Comparison of ENCODE assay signal across 25 mouse cellular contexts in the genomic region with DNA sequence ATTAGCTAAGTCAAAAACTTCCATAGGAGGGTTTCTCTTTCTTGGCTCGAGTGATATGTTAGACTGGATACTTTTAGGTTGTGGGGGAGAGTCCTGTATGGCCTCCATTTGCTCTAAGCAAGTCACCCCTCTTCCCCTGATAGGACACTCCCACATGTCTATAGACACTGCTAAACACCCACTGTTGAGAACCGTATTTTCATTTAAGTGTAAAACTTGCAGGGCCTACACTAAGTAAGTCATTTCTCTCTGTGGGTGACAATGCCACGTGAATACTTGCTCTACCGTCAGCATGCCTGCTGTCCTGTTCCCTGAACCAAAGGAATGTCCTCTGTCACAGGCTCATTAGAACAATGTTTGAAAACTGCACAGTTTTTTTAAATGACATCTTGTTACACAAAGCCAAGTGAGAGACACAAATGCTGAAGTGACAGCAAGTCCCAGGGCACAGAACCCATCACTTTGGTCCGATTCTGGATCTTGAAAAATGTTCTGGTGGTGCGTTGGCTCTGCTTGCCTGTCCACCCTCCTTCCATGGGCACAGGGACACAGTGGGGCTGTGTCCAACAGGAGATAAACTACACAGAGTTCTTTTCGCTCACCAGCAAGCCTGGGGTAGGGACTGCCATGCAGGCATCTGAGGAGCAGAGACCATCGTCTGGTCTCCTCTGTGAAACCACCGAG.
DNase-seq lines count a peak whose midpoint lies in the region; ATAC-seq and TF ChIP-seq lines count a peak whose summit lies in the region.
"Had no signal": no experiment of that assay in that cellular context is flagged by ENCODE, and none has a peak within 500 bp of the region (broad histone marks: within the 10 kb centered on the region; RNA-seq: fewer than 3 reads in every experiment).

No protein-coding gene starts in this region.

- TF ChIP-seq POLR2A in heart, adult 2 months (IDR thresholded peaks at IDR 0.05; ENCODE audit: insufficient read depth, low read depth, low read length) = no peak

- DNase-seq in heart, adult 2 months = peak in 1 of 2 experiments; percentile 10
- DNase-seq in heart, postnatal 4 days = no peak
- DNase-seq in left cerebral cortex, adult 2 months (ENCODE audit: extremely low spot score in 1 of 2, low spot score in 2 of 2) = no peak
- DNase-seq in left cerebral cortex, adult 11 months (ENCODE audit: low spot score) = no peak
- peak; percentile 5 for DNase-seq in thymus, postnatal 14 days
- DNase-seq in thymus, postnatal 0 days (ENCODE audit: low spot score) = no peak
- DNase-seq in stomach, postnatal 0 days (ENCODE audit: low spot score) = no peak
- DNase-seq: adrenal gland, adult 2 months; cerebellum, adult 2 months; cerebellum, postnatal 25 days; embryo, embryonic 11 days; gastrocnemius, adult 2 months; kidney, adult 18-20 months; liver, embryonic 13.5 days; lung, adult 2 months; lung, postnatal 14 days had no signal

- TF ChIP-seq CTCF in heart, adult 2 months (IDR thresholded peaks at IDR 0.05) = no peak
- no peak for TF ChIP-seq CTCF in left cerebral cortex, adult 2 months (IDR thresholded peaks at IDR 0.05)
- no peak for TF ChIP-seq CTCF in stomach, postnatal 0 days (IDR thresholded peaks at IDR 0.05; ENCODE audit: low read depth)

- intact Hi-C loops in heart, adult 2 months (cut with DNase I) = no loop called here
- intact Hi-C loops in left cerebral cortex, adult 2 months (cut with DNase I) = loop anchor here (1.0 to 5.0 kb wide), 3 partner anchors 39 to 105 kb away; no protein-coding TSS in a partner anchor

- no peaks in the 10 kb centered on the region for H3K79me2 ChIP-seq in heart, adult 2 months (replicated peaks; ENCODE audit: control insufficient read depth, insufficient read depth, low read length)

- ATAC-seq in stomach, postnatal 0 days (ENCODE audit: low FRiP score, low TSS enrichment) = no peak
- ATAC-seq in activated CD4-positive, CD25-positive, alpha-beta regulatory T cell, adult 4 months = no peak
- ATAC-seq: CD4-positive, CD25-positive, alpha-beta regulatory T cell, adult 4 months; inflammation-experienced regulatory T-cells, adult 6 months had no signal

- peak overlapping the region; percentile 17 for H3K27ac ChIP-seq in heart, adult 2 months
- H3K27ac ChIP-seq in left cerebral cortex, adult 2 months = peak overlapping the region; percentile 73
- peak overlapping the region; percentile 61; the same call in 1 of the 2 replicates for H3K27ac ChIP-seq in stomach, postnatal 0 days (replicated peaks)
- H3K27ac ChIP-seq: embryonic facial prominence, embryonic 13.5 days; forebrain, embryonic 12.5 days; gastrocnemius, adult 2 months; hindbrain, embryonic 13.5 days; limb, embryonic 13.5 days; liver, embryonic 13.5 days; stomach, embryonic 15.5 days had no signal

- TF ChIP-seq EP300 in heart, adult 2 months (IDR thresholded peaks at IDR 0.05; ENCODE audit: insufficient read depth, low read depth, low read length) = no peak
- TF ChIP-seq EP300 in stomach, postnatal 0 days (optimal IDR thresholded peaks at IDR 0.05) = no peak

- peaks cover 7% of the 10 kb centered on the region for H3K4me1 ChIP-seq in heart, adult 2 months (ENCODE audit: control insufficient read depth, insufficient read depth, low read length)
- H3K4me1 ChIP-seq in stomach, postnatal 0 days (replicated peaks; ENCODE audit: control insufficient read depth, insufficient read depth) = no peaks in the 10 kb centered on the region
- H3K4me1 ChIP-seq: embryonic facial prominence, embryonic 13.5 days; forebrain, embryonic 12.5 days; limb, embryonic 13.5 days; liver, embryonic 13.5 days; stomach, embryonic 15.5 days had no signal

- no peak overlapping the region for H3K4me2 ChIP-seq in stomach, postnatal 0 days (replicated peaks; ENCODE audit: low read depth)
- H3K4me2 ChIP-seq: embryonic facial prominence, embryonic 13.5 days; forebrain, embryonic 12.5 days; hindbrain, embryonic 13.5 days; limb, embryonic 13.5 days; liver, embryonic 13.5 days; stomach, embryonic 15.5 days had no signal

- H3K9me3 ChIP-seq in stomach, postnatal 0 days (ENCODE audit: control insufficient read depth, low read length) = no peaks in the 10 kb centered on the region
- H3K9me3 ChIP-seq: embryonic facial prominence, embryonic 13.5 days; forebrain, embryonic 12.5 days; hindbrain, embryonic 13.5 days; limb, embryonic 13.5 days; liver, embryonic 13.5 days; stomach, embryonic 15.5 days had no signal

- no peak overlapping the region for H3K4me3 ChIP-seq in heart, adult 2 months
- no peak overlapping the region for H3K4me3 ChIP-seq in left cerebral cortex, adult 2 months
- H3K4me3 ChIP-seq in stomach, postnatal 0 days (ENCODE audit: low read depth, low read length) = no peak overlapping the region
- H3K4me3 ChIP-seq: embryonic facial prominence, embryonic 13.5 days; erythroblast, embryonic 14.5 days; forebrain, embryonic 12.5 days; gastrocnemius, adult 2 months; hindbrain, embryonic 13.5 days; limb, embryonic 13.5 days; liver, embryonic 13.5 days; stomach, embryonic 15.5 days had no signal

- H3K9ac ChIP-seq in heart, adult 2 months (ENCODE audit: low read depth, low read length) = no peak overlapping the region
- H3K9ac ChIP-seq in stomach, postnatal 0 days (ENCODE audit: low read length) = no peak overlapping the region
- H3K9ac ChIP-seq: embryonic facial prominence, embryonic 13.5 days; forebrain, embryonic 12.5 days; hindbrain, embryonic 13.5 days; limb, embryonic 13.5 days; liver, embryonic 13.5 days; stomach, embryonic 15.5 days had no signal

- H3K36me3 ChIP-seq in heart, adult 2 months (ENCODE audit: control insufficient read depth, insufficient read depth, low read length) = 0 out of 2 replicates have a peak, but pooled peaks cover 2% of the 10 kb centered on the region
- H3K36me3 ChIP-seq in stomach, postnatal 0 days (ENCODE audit: control insufficient read depth, insufficient read depth, low read length) = no peaks in the 10 kb centered on the region
- H3K36me3 ChIP-seq: embryonic facial prominence, embryonic 13.5 days; forebrain, embryonic 12.5 days; hindbrain, embryonic 13.5 days; limb, embryonic 13.5 days; liver, embryonic 13.5 days; stomach, embryonic 15.5 days had no signal

- 51% methylated on average over 9 of the region's 9 CpGs for WGBS in heart, adult 2 months
- WGBS in stomach, postnatal 0 days = 82% methylated on average over 9 of the region's 9 CpGs

- no peaks in the 10 kb centered on the region for H3K27me3 ChIP-seq in heart, adult 2 months (ENCODE audit: control insufficient read depth, insufficient read depth, low read length)
- H3K27me3 ChIP-seq in stomach, postnatal 0 days (ENCODE audit: control insufficient read depth, insufficient read depth, low read length) = no peaks in the 10 kb centered on the region
- H3K27me3 ChIP-seq: embryonic facial prominence, embryonic 13.5 days; forebrain, embryonic 12.5 days; hindbrain, embryonic 13.5 days; limb, embryonic 13.5 days; liver, embryonic 13.5 days; stomach, embryonic 15.5 days had no signal

Comparison
In these comparisons a context has a peak if more than half of its experiments do, and no peak if none do; other contexts are left out.
1. H3K27ac ChIP-seq: peak in every context shown above with its lines; median percentile 73 in left cerebral cortex, adult 2 months; 61 in stomach, postnatal 0 days; 17 in heart, adult 2 months.